Mouse (Mus musculus) heart, embryonic 14.5 days (tissue): ENCODE data around the gene Olfml2b. TPM values are rescaled to one million over a fixed set of nuclear protein-coding genes. Genes with fewer than 3 reads are reported as not detected.
A peak's percentile ranks its signal among the peaks of the same experiment; 100 is the strongest.

ENCODE experiments used
- ATAC-seq: fragments of 200-750 bp; cut with Nextera tagmentation; 2 replicates; pipeline ENCODE4 v1.8.0; 2017; ENCODE audit warnings: low read depth, moderate TSS enrichment; ENCODE audit not compliant: insufficient number of reproducible peaks, insufficient read depth, low FRiP score
- H3K27ac ChIP-seq, 2 experiments: fragments of 200-500 bp in 1 of 2; fragments of 300-500 bp in 1 of 2; sonication (generic) in 1 of 2; replicated peaks in 1 of 2; 2 replicates each; pipeline ENCODE4 v1.5.1; 2012 to 2014; ENCODE audit warnings: low read depth in 2 of 2, low read length in 2 of 2, control low read depth in 1 of 2, mild to moderate bottlenecking in 1 of 2, mixed read lengths in 1 of 2; ENCODE audit not compliant: control insufficient read depth in 1 of 2, insufficient read depth in 1 of 2
- H3K27me3 ChIP-seq: fragments of 300-500 bp; sonication (generic); 2 replicates; pipeline ENCODE4 v1.6.1; 2014; ENCODE audit warnings: mild to moderate bottlenecking, low read length, control low read depth; ENCODE audit not compliant: control insufficient read depth, insufficient read depth
- H3K36me3 ChIP-seq: fragments of 300-500 bp; sonication (generic); 2 replicates; pipeline ENCODE4 v1.6.1; 2014; ENCODE audit warnings: mild to moderate bottlenecking, control low read depth, low read length, mixed read lengths; ENCODE audit not compliant: control insufficient read depth, insufficient read depth
- H3K4me1 ChIP-seq, 2 experiments: fragments of 200-500 bp in 1 of 2; fragments of 300-500 bp in 1 of 2; sonication (generic) in 1 of 2; 2 replicates each; pipeline ENCODE4 v1.6.1; 2012 to 2014; ENCODE audit warnings: low read length in 2 of 2, control low read depth in 1 of 2, mixed read lengths in 1 of 2; ENCODE audit not compliant: control insufficient read depth in 2 of 2, insufficient read depth in 2 of 2
- H3K4me2 ChIP-seq: fragments of 300-500 bp; sonication (generic); 2 replicates; pipeline ENCODE4 v1.6.1; 2014; ENCODE audit warnings: mild to moderate bottlenecking, low read length
- H3K4me3 ChIP-seq, 2 experiments: fragments of 200-500 bp in 1 of 2; fragments of 300-500 bp in 1 of 2; sonication (generic) in 1 of 2; 2 replicates each; pipeline ENCODE4 v1.5.1; 2012 to 2014; ENCODE audit warnings: low read length in 2 of 2, mild to moderate bottlenecking in 2 of 2, control low read depth in 1 of 2, low read depth in 1 of 2, moderate library complexity in 1 of 2; ENCODE audit not compliant: control insufficient read depth in 1 of 2, insufficient read depth in 1 of 2
- H3K9ac ChIP-seq: fragments of 300-500 bp; sonication (generic); 2 replicates; pipeline ENCODE4 v1.6.1; 2014; ENCODE audit warnings: mild to moderate bottlenecking, low read length
- H3K9me3 ChIP-seq: fragments of 300-500 bp; sonication (generic); 2 replicates; pipeline ENCODE4 v1.6.1; 2016; ENCODE audit warnings: low read length, control low read depth; ENCODE audit not compliant: control insufficient read depth
- WGBS: fragments of 180-500 bp; shearing (Covaris S2); extraction: QIAGEN DNeasy Blood & Tissue Kit; methylation state at CpG from one replicate; pipeline ENCODE4 v1.1.7; 2014; 5-methylcytosine and 5-hydroxymethylcytosine counted together
- polyA plus RNA-seq: library from polyadenylated mRNA; unstranded; fragments of >200 nt; fragmentation: Nextera tagmentation; extraction: Ambion mirVana; gene quantifications from 2 replicates; pipeline ENCODE4 v1.2.1, GENCODE M21; 2014

The Olfml2b gene
- polyA plus RNA-seq, 1 experiment from 2014 or later: 33.1 TPM

GRCm38 (mm10) chr1:170717241-170717828 is 73.0 kb downstream of the Olfml2b start:
- WGBS: 87% methylated on average over 3 of the region's 3 CpGs
- H3K27ac ChIP-seq: no peak overlapping the region
- no peaks in the 10 kb centered on the region for H3K36me3 ChIP-seq
- no peak for ATAC-seq
- H3K9ac ChIP-seq: no peak overlapping the region
- H3K4me1 ChIP-seq: no peaks in the 10 kb centered on the region
- no peaks in the 10 kb centered on the region for H3K27me3 ChIP-seq
- no peak overlapping the region for H3K4me3 ChIP-seq
- H3K4me2 ChIP-seq: no peak overlapping the region
- no peaks in the 10 kb centered on the region for H3K9me3 ChIP-seq

DNA sequence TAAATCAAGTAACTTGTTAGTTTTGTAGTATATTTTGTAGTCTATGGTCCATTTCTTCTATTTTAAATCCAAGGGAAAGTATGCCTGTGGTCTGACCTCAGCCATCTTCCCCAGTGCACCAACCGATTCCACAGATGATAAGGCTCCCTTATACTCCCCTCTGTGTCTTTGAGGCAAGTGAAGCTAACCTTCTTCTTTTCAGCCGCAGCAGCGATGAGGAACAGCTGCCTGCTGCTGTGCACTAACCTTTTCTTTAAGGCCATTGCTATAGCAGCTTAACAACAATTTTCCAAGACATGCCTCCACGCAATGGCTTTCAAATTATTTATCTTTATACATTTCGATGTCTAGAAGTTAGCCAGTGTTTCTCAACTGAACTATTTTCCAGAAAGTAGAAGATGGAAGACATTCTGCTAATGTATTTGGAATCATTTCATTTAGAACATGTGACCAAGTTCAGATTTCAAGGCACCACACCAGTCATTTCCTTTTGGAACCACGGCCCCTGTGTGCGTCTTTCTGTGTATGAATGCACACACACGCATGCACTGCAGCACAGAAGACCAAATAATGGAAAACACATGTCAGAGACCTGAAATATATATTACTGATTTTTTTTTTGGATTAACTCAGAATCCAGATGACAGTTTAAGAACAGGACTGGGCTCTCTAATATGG is 73.9 kb downstream of the Olfml2b start:
- H3K27ac ChIP-seq: no peak overlapping the region
- no peak overlapping the region for H3K4me2 ChIP-seq
- H3K9ac ChIP-seq: no peak overlapping the region
- no peak overlapping the region for H3K4me3 ChIP-seq
- no peak for ATAC-seq
- H3K36me3 ChIP-seq: no peaks in the 10 kb centered on the region
- 83% methylated on average over 8 of the region's 8 CpGs for WGBS
- no peaks in the 10 kb centered on the region for H3K9me3 ChIP-seq
- H3K4me1 ChIP-seq: no peaks in the 10 kb centered on the region
- H3K27me3 ChIP-seq: no peaks in the 10 kb centered on the region

DNA sequence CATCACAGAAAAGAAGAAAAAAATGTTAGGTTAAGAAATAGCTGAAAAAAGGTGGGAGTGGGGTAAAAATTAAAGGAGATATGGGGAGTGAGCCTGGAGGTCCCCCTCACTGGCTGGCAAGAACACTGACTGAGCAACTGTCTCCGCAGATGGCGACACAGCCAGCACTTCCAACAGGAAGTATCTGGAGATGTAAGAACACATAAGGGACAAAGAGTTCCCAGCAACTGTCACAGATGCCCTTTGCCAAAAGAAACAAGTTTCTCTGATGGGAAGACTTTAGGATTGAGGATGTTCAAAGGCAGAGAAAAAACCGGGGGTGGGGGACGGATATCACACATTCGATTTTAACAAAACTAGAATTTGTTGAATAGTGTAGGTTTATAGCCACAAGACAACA is 77.2 kb downstream of the Olfml2b start:
- no peak overlapping the region for H3K9ac ChIP-seq
- no peak overlapping the region for H3K27ac ChIP-seq
- H3K27me3 ChIP-seq: no peaks in the 10 kb centered on the region
- no peaks in the 10 kb centered on the region for H3K4me1 ChIP-seq
- 65% methylated on average over 5 of the region's 5 CpGs for WGBS
- H3K4me3 ChIP-seq: no peak overlapping the region
- no peaks in the 10 kb centered on the region for H3K9me3 ChIP-seq
- H3K36me3 ChIP-seq: no peaks in the 10 kb centered on the region
- no peak for ATAC-seq
- H3K4me2 ChIP-seq: no peak overlapping the region

GRCm38 (mm10) chr1:170728524-170728923 is 84.2 kb downstream of the Olfml2b start:
- ATAC-seq: no peak
- Histone ChIP-seq H3K4me2 (no peak overlapping the region), H3K9me3 (no peaks in the 10 kb centered on the region), H3K27me3 (no peaks in the 10 kb centered on the region), H3K36me3 (no peaks in the 10 kb centered on the region), H3K27ac (no peak overlapping the region), H3K4me1 (peaks cover 5 to 7% of the 10 kb centered on the region in 2 experiments; a peak in 2 of 4 replicates), H3K4me3 (no peak overlapping the region), H3K9ac (no peak overlapping the region)
- 71% methylated on average over 6 of the region's 6 CpGs for WGBS

GRCm38 (mm10) chr1:170729267-170729962 is 85.1 kb downstream of the Olfml2b start:
- no peaks in the 10 kb centered on the region for H3K36me3 ChIP-seq
- no peaks in the 10 kb centered on the region for H3K27me3 ChIP-seq
- H3K4me1 ChIP-seq: peaks cover 5 to 7% of the 10 kb centered on the region in 2 experiments; a peak in 2 of 4 replicates
- H3K9ac ChIP-seq: no peak overlapping the region
- no peak for ATAC-seq
- no peaks in the 10 kb centered on the region for H3K9me3 ChIP-seq
- no peak overlapping the region for H3K4me3 ChIP-seq
- WGBS: 90% methylated on average over 8 of the region's 8 CpGs
- H3K27ac ChIP-seq: 0 out of 4 replicates have a peak overlapping the region, but pooled peaks of 1 of the 2 experiments have one; percentile 6
- H3K4me2 ChIP-seq: no peak overlapping the region

- Histone ChIP-seq H3K27ac (peak overlapping the region in 1 of 2 experiments; percentile 42; a peak in 1 of 4 replicates), H3K4me3 (no peak overlapping the region), H3K4me2 (no peak overlapping the region), H3K9ac (no peak overlapping the region), H3K9me3 (no peaks in the 10 kb centered on the region), H3K27me3 (no peaks in the 10 kb centered on the region), H3K36me3 (no peaks in the 10 kb centered on the region), H3K4me1 (peaks cover 7 to 12% of the 10 kb centered on the region in 2 experiments; a peak in 3 of 4 replicates)
- WGBS: 71% methylated on average over 11 of the region's 11 CpGs
- no peak for ATAC-seq
Measured at GRCm38 (mm10) chr1:170731865-170732595, 87.7 kb downstream of the Olfml2b start.
